ENCODE assay signal across 9 mouse cellular contexts in the genomic region with DNA sequence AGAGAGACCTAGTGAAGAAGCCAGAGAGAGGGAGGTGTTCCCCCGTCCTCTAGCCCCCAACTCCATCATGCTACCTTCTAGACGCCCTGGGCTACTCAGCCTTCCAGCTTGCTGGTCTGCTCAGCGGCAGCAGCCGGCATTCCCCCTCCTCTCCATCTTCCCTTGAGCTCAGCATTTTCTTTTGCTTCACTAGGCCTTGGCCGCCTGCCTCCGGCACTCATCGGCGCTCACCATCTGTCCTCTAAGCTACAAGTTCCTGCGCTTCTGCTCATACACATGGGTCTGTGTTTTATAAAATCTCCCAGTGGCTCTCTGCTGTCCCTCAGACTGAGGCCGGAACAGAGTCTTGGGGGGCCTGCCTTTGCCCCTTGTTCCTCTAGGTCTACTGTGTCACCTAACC. TPM values are rescaled to one million over a fixed set of nuclear protein-coding genes. Genes with fewer than 3 reads are reported as not detected.
DNase-seq lines count a peak whose midpoint lies in the region; ATAC-seq lines count a peak whose summit lies in the region.
"Had no signal": no experiment of that assay in that cellular context is flagged by ENCODE, and none has a peak within 500 bp of the region (broad histone marks: within the 10 kb centered on the region; RNA-seq: fewer than 3 reads in every experiment).

No protein-coding gene starts in this region.

- WGBS in lung, embryonic 15.5 days, result 50% methylated on average over 10 of the region's 10 CpGs
- WGBS in forebrain, embryonic 11.5 days, result 48% methylated on average over 10 of the region's 10 CpGs
- 73% methylated on average over 10 of the region's 10 CpGs for WGBS in liver, embryonic 11.5 days

- no peak overlapping the region for H3K4me2 ChIP-seq in lung, embryonic 15.5 days
- H3K4me2 ChIP-seq in forebrain, embryonic 11.5 days (ENCODE audit: low read depth, low read length, severe bottlenecking), result no peak overlapping the region
- no peak overlapping the region for H3K4me2 ChIP-seq in liver, embryonic 11.5 days

- H3K4me1 ChIP-seq in lung, embryonic 15.5 days, result peaks cover 36% of the 10 kb centered on the region
- peaks cover 17% of the 10 kb centered on the region for H3K4me1 ChIP-seq in forebrain, embryonic 11.5 days (replicated peaks; ENCODE audit: control insufficient read depth, insufficient read depth, low read length)
- H3K4me1 ChIP-seq in liver, embryonic 11.5 days (replicated peaks; ENCODE audit: control insufficient read depth, insufficient read depth, low read length), result no peaks in the 10 kb centered on the region

- H3K27me3 ChIP-seq in lung, embryonic 15.5 days, result no peaks in the 10 kb centered on the region
- no peaks in the 10 kb centered on the region; the same call in 1 of the 2 replicates for H3K27me3 ChIP-seq in forebrain, embryonic 11.5 days (ENCODE audit: control insufficient read depth, insufficient read depth, low read length)
- H3K27me3 ChIP-seq in liver, embryonic 11.5 days (replicated peaks; ENCODE audit: control insufficient read depth, insufficient read depth, low read length), result peaks cover 28% of the 10 kb centered on the region

- no peaks in the 10 kb centered on the region for H3K36me3 ChIP-seq in lung, embryonic 15.5 days
- no peaks in the 10 kb centered on the region for H3K36me3 ChIP-seq in forebrain, embryonic 11.5 days (ENCODE audit: control insufficient read depth, insufficient read depth, low read length)
- H3K36me3 ChIP-seq in liver, embryonic 11.5 days (ENCODE audit: control insufficient read depth, insufficient read depth, low read length), result no peaks in the 10 kb centered on the region

- no peak overlapping the region for H3K4me3 ChIP-seq in lung, embryonic 15.5 days
- H3K4me3 ChIP-seq in forebrain, embryonic 11.5 days (ENCODE audit: low read depth, low read length), result no peak overlapping the region
- H3K4me3 ChIP-seq in liver, embryonic 11.5 days (ENCODE audit: low read depth, low read length), result no peak overlapping the region

- peak overlapping the region; percentile 19; the same call in 1 of the 2 replicates for H3K27ac ChIP-seq in lung, embryonic 15.5 days
- peak overlapping the region; percentile 66 for H3K27ac ChIP-seq in forebrain, embryonic 11.5 days (ENCODE audit: low read depth, low read length)
- no peak overlapping the region for H3K27ac ChIP-seq in liver, embryonic 11.5 days (ENCODE audit: low read depth, low read length)

- no peak for DNase-seq in lung, postnatal 36 days
- no peak for DNase-seq in forebrain, embryonic 11.5 days (ENCODE audit: low spot score)
- DNase-seq in layer of hippocampus, postnatal 36 days, result peak; percentile 84 to 86
- DNase-seq in retina, postnatal 1 day, result peak; percentile 87
- no peak for DNase-seq in liver, embryonic 11.5 days (ENCODE audit: low spot score)
- no peak for DNase-seq in liver
- no peak for DNase-seq in gastrocnemius, adult 8-10 months (ENCODE audit: low spot score in 2 of 2)

- no peak for ATAC-seq in lung, embryonic 15.5 days (ENCODE audit: borderline replicate concordance, extremely low read depth, low FRiP score, low TSS enrichment)
- no peak for ATAC-seq in forebrain, embryonic 11.5 days (replicated peaks; ENCODE audit: low FRiP score)
- no peak for ATAC-seq in liver, embryonic 11.5 days (replicated peaks; ENCODE audit: low FRiP score)
- ATAC-seq: Patski had no signal

- H3K9me3 ChIP-seq in lung, embryonic 15.5 days, result no peaks in the 10 kb centered on the region
- no peaks in the 10 kb centered on the region for H3K9me3 ChIP-seq in forebrain, embryonic 11.5 days (ENCODE audit: control insufficient read depth, low read length)
- H3K9me3 ChIP-seq in liver, embryonic 11.5 days (ENCODE audit: control insufficient read depth, low read length), result no peaks in the 10 kb centered on the region

- H3K9ac ChIP-seq in lung, embryonic 15.5 days, result no peak overlapping the region
- H3K9ac ChIP-seq in forebrain, embryonic 11.5 days (ENCODE audit: low read length), result peak overlapping the region; percentile 23; the same call in 1 of the 2 replicates
- H3K9ac ChIP-seq in liver, embryonic 11.5 days (ENCODE audit: low read depth, low read length), result no peak overlapping the region

RNA-seq across cellular contexts. Expression of a gene that starts 3.9 kb away (rescaled TPM):
- 20.5 and 22.8 TPM in 2 replicates for polyA plus RNA-seq in lung, embryonic 15.5 days (2015; fragmentation: Nextera tagmentation; extraction: Ambion mirVana)
- polyA plus RNA-seq in forebrain, embryonic 11.5 days (2014; fragmentation: Nextera tagmentation; extraction: Ambion mirVana), result 24.0 and 26.5 TPM in 2 replicates
- total RNA-seq in layer of hippocampus, postnatal 36 days (2021), result 100 to 1,000 TPM; 238 TPM
- polyA plus RNA-seq in liver, embryonic 11.5 days (2014; fragmentation: Nextera tagmentation; extraction: Ambion mirVana), result 4.5 and 4.8 TPM in 2 replicates
- total RNA-seq in gastrocnemius, adult 8-10 months (2022), result 1 to 10 TPM; 2.8 to 5.2 (median 3.9) TPM

Comparison
In these comparisons a context has a peak if more than half of its experiments do, and no peak if none do; other contexts are left out.
1. DNase-seq: peak in layer of hippocampus, postnatal 36 days (2 of 2) and retina, postnatal 1 day (single experiment); none in lung, postnatal 36 days (single experiment), forebrain, embryonic 11.5 days (single experiment), liver, embryonic 11.5 days (single experiment), liver (single experiment) and gastrocnemius, adult 8-10 months (0 of 2).